ENCODE assay signal across 9 mouse cellular contexts in the genomic region with DNA sequence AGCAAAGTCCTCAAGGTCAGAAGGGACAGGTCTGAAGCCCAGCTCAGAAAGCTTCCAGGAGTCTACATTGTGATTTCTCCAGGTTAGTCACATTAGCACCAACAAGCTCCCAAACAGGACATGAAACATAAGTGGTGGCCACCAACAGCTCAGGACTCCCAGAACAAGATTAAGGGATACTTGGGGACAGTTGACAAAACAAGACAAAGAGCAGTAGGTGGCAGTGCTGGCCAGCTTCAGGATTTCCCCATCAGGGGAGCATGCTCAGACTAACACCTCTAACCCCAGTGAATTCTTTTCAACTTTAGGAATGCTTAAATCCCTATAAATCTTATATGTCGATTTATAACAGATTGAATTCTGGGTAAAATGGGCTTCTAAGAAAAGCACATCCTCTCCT. TPM values are rescaled to one million over a fixed set of nuclear protein-coding genes. Genes with fewer than 3 reads are reported as not detected.
DNase-seq lines count a peak whose midpoint lies in the region; ATAC-seq and TF ChIP-seq lines count a peak whose summit lies in the region.
"Had no signal": no experiment of that assay in that cellular context is flagged by ENCODE, and none has a peak within 500 bp of the region (broad histone marks: within the 10 kb centered on the region; RNA-seq: fewer than 3 reads in every experiment).

No protein-coding gene starts in this region.

- H3K9ac ChIP-seq in lung, embryonic 14.5 days = no peak overlapping the region
- H3K9ac ChIP-seq in embryonic facial prominence, embryonic 14.5 days (ENCODE audit: low read depth, low read length) = no peak overlapping the region
- H3K9ac ChIP-seq: liver, embryonic 15.5 days had no signal

- H3K9me3 ChIP-seq in lung, embryonic 14.5 days (ENCODE audit: low read depth, low read length) = no peaks in the 10 kb centered on the region
- no peaks in the 10 kb centered on the region for H3K9me3 ChIP-seq in embryonic facial prominence, embryonic 14.5 days (ENCODE audit: control insufficient read depth, low read length)
- H3K9me3 ChIP-seq: liver, embryonic 15.5 days had no signal

- WGBS in cerebellum, adult 2 months = 21% methylated on average over 1 of the region's 1 CpGs
- WGBS in lung, embryonic 14.5 days = 10% methylated on average over 1 of the region's 1 CpGs
- WGBS in embryonic facial prominence, embryonic 14.5 days = 16% methylated on average over 1 of the region's 1 CpGs

- TF ChIP-seq CTCF in cerebellum, adult 2 months (IDR thresholded peaks at IDR 0.05; ENCODE audit: borderline replicate concordance, insufficient read depth, low read depth, low read length) = 0 out of 2 replicates have a peak, but pooled peaks have one; percentile 6
- TF ChIP-seq CTCF in lung, embryonic 14.5 days (IDR thresholded peaks at IDR 0.05; ENCODE audit: low read depth) = peak; percentile 37

- no peaks in the 10 kb centered on the region for H3K36me3 ChIP-seq in lung, embryonic 14.5 days (ENCODE audit: insufficient read depth)
- H3K36me3 ChIP-seq in embryonic facial prominence, embryonic 14.5 days (ENCODE audit: control insufficient read depth, insufficient read depth, low read length) = no peaks in the 10 kb centered on the region
- H3K36me3 ChIP-seq: liver, embryonic 15.5 days had no signal

- H3K4me2 ChIP-seq in lung, embryonic 14.5 days = no peak overlapping the region
- no peak overlapping the region for H3K4me2 ChIP-seq in embryonic facial prominence, embryonic 14.5 days (ENCODE audit: low read depth, low read length)
- H3K4me2 ChIP-seq: liver, embryonic 15.5 days had no signal

- no peak overlapping the region for H3K27ac ChIP-seq in cerebellum, adult 2 months (ENCODE audit: insufficient read depth, low read length)
- no peak overlapping the region for H3K27ac ChIP-seq in lung, embryonic 14.5 days (ENCODE audit: low read depth)
- H3K27ac ChIP-seq in embryonic facial prominence, embryonic 14.5 days (replicated peaks; ENCODE audit: low read depth, low read length) = no peak overlapping the region
- H3K27ac ChIP-seq: liver, embryonic 15.5 days had no signal

- H3K4me1 ChIP-seq in cerebellum, adult 2 months (ENCODE audit: control insufficient read depth, insufficient read depth, low read length) = no peaks in the 10 kb centered on the region
- H3K4me1 ChIP-seq in lung, embryonic 14.5 days (ENCODE audit: insufficient read depth) = no peaks in the 10 kb centered on the region
- H3K4me1 ChIP-seq in embryonic facial prominence, embryonic 14.5 days (ENCODE audit: control insufficient read depth, insufficient read depth, low read length) = no peaks in the 10 kb centered on the region

- no peak overlapping the region for H3K4me3 ChIP-seq in cerebellum, adult 2 months (replicated peaks; ENCODE audit: insufficient read depth, low read depth, low read length)
- H3K4me3 ChIP-seq in lung, embryonic 14.5 days (ENCODE audit: low read depth, low read length) = no peak overlapping the region
- no peak overlapping the region for H3K4me3 ChIP-seq in embryonic facial prominence, embryonic 14.5 days (ENCODE audit: low read depth, low read length)
- H3K4me3 ChIP-seq: liver, embryonic 15.5 days had no signal

- no peak; the same call in 1 of the 2 replicates for ATAC-seq in lung, embryonic 14.5 days (ENCODE audit: insufficient read depth)
- ATAC-seq in embryonic facial prominence, embryonic 14.5 days (ENCODE audit: low read depth) = no peak

- no peak for TF ChIP-seq POLR2A in cerebellum, adult 2 months (IDR thresholded peaks at IDR 0.05; ENCODE audit: borderline replicate concordance, insufficient read depth, low read length)

- H3K27me3 ChIP-seq in cerebellum, adult 2 months (ENCODE audit: control insufficient read depth, insufficient read depth, low read length) = no peaks in the 10 kb centered on the region
- no peaks in the 10 kb centered on the region for H3K27me3 ChIP-seq in lung, embryonic 14.5 days (ENCODE audit: insufficient read depth, low read length)
- H3K27me3 ChIP-seq in embryonic facial prominence, embryonic 14.5 days (replicated peaks; ENCODE audit: control insufficient read depth, insufficient read depth, low read length) = no peaks in the 10 kb centered on the region
- H3K27me3 ChIP-seq: liver, embryonic 15.5 days had no signal

- peak in 1 of 2 experiments; percentile 4 for DNase-seq in cerebellum, adult 2 months
- DNase-seq in cerebellum, adult 9-11 months = no peak
- peak; percentile 52 for DNase-seq in lung, embryonic 14.5 days
- DNase-seq in lung, adult 18-20 months = no peak
- DNase-seq in embryonic facial prominence, embryonic 14.5 days (ENCODE audit: low spot score) = peak; percentile 6
- DNase-seq in kidney, postnatal 4 days = peak; percentile 37 to 39
- peak; percentile 32 for DNase-seq in retina, postnatal 7 days (ENCODE audit: low read depth, low spot score)
- DNase-seq in left cerebral cortex, adult 8-10 months (ENCODE audit: low spot score in 2 of 2) = no peak

RNA-seq across cellular contexts. Expression of a gene that starts 25.5 kb away (rescaled TPM):
- polyA plus RNA-seq in cerebellum, adult 2 months (2012; rRNA removed) = 1.3 and 1.6 TPM in 2 replicates
- 0.19 and 0.22 TPM in 2 replicates for polyA plus RNA-seq in lung, embryonic 14.5 days (2014; fragmentation: Nextera tagmentation; extraction: Ambion mirVana)
- 0.47 and 0.60 TPM in 2 replicates for polyA plus RNA-seq in embryonic facial prominence, embryonic 14.5 days (2014; fragmentation: Nextera tagmentation; extraction: Ambion mirVana)
- total RNA-seq in left cerebral cortex, adult 8-10 months (2022) = 1 to 10 TPM; 4.7 to 5.5 (median 4.9) TPM

Comparison
In these comparisons a context has a peak if more than half of its experiments do, and no peak if none do; other contexts are left out.
1. DNase-seq: peak in lung, embryonic 14.5 days (single experiment), embryonic facial prominence, embryonic 14.5 days (single experiment), kidney, postnatal 4 days (2 of 2) and retina, postnatal 7 days (single experiment); none in cerebellum, adult 9-11 months (single experiment), lung, adult 18-20 months (0 of 2) and left cerebral cortex, adult 8-10 months (0 of 2).